Mouse (Mus musculus) induced T-regulatory cell, adult 2 months (primary cell): ENCODE data around the gene Clpx.
"Not testable (repeated sequence)": the region's sequence is repeated elsewhere in the genome, so short reads cannot be mapped to it uniquely, and the experiment has no call there.

Source experiments
- DNase-seq: peaks from one replicate; pipeline ENCODE4 v3.0.0-alpha.2; 2012; ENCODE audit warnings: low read depth

Clpx gene

GRCm38 (mm10) chr9:65292421-65292820, 1.6 kb upstream of the Clpx start:
- peak; percentile 24 for DNase-seq

GRCm38 (mm10) chr9:65293119-65293518, 941 bp upstream of the Clpx start:
- peak; percentile 77 for DNase-seq

DNA sequence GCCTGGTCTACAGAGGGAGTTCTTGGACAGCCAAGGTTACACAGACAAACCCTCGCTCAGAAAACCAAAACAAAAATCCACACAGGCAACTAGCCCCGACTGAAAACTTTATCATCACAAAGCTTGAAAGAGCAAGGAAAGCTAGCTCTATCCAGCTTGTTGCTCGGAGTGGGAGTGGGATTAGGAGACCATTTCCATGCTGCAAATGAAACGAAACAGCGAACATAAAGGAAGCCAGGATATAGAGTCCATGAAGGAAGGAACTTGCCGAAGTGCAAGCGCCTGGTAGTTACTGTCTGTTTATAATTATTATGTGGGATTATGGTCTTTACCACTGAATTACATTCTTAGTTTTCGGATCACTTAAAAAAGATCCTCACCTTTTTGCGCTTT, 484 bp upstream of the Clpx start:
- DNase-seq, result no peak

DNA sequence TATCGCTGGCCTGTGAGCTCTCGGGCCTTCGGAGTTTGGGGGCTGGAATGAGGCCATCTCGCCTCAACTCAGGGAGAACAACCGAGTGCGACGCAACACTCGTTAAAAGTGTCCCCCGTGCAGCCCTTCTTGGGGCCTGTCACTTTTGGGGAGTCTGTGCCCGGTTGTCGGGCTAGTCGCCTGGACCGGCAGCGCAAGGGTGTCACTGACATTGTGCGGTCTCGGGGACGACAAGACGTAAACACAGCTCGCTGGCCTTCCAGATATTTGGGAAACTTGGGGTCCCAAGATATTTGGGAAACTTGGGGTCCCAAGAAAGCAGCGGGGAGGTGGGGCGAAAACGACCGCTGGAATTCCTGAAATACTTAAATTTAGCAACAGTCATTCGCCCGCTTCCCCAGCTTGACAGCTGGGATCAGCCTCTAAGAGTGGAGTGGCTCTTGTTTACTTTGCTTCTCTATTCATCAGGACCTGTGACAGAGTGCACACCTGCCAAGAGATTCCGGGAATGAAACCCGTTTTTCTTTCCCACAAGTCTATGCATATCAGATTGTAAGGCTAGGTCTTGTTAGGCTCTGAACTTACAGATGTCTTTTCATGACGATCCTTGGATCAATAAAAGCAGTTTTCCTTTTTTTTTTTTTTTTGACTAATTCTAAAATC, 787 bp downstream of the Clpx start:
- no peak for DNase-seq

- DNase-seq, result no peak
Measured at GRCm38 (mm10) chr9:65297056-65297455, 3.0 kb downstream of the Clpx start.

- no peak for DNase-seq
Measured at GRCm38 (mm10) chr9:65298761-65299160, 4.7 kb downstream of the Clpx start.

GRCm38 (mm10) chr9:65299650-65300049, 5.6 kb downstream of the Clpx start:
- no peak for DNase-seq

GRCm38 (mm10) chr9:65302327-65302983, 8.4 kb downstream of the Clpx start:
- no peak for DNase-seq

GRCm38 (mm10) chr9:65303586-65303985, 9.5 kb downstream of the Clpx start:
- DNase-seq, result no peak

GRCm38 (mm10) chr9:65304300-65304699, 10.2 kb downstream of the Clpx start:
- no peak for DNase-seq

DNA sequence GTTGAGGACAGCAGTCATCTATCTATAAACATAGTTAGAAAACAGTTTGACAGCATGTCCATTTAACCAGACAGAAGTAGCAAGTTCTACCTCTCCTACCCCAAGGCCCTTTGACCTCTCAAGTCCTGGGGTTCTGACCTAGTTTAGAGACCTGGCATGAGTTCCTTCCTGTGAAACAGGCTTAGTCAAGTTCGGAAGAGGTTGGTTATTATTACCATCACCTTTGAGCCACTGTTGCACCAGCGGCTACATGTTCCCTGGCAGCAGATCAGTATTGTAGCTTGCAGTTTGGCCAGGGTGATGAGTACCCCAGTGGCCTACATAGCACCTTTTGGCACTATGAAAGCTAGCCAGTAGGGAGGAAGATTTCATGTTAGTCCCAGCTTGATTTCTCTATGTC, 12.6 kb downstream of the Clpx start:
- DNase-seq, result no peak

DNA sequence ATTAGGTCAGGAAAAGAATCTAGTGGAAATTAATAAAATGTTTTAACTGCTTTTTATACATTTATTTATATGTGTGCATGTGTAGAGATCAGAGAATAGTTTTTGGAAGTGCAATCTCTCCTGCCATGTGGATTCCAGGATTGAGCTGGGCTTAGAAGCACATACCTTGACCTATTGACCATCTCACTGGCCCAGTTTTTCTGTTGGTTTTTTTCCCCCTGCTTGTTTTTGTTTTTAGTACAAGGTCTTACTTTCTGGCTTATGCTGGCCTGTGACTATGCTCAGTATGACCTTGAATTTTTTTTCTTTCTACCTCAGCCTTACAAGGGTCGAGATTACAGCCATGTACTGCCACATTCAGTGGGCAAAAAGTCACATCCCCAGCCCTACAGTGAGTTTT, 14.0 kb downstream of the Clpx start:
- no peak for DNase-seq

DNA sequence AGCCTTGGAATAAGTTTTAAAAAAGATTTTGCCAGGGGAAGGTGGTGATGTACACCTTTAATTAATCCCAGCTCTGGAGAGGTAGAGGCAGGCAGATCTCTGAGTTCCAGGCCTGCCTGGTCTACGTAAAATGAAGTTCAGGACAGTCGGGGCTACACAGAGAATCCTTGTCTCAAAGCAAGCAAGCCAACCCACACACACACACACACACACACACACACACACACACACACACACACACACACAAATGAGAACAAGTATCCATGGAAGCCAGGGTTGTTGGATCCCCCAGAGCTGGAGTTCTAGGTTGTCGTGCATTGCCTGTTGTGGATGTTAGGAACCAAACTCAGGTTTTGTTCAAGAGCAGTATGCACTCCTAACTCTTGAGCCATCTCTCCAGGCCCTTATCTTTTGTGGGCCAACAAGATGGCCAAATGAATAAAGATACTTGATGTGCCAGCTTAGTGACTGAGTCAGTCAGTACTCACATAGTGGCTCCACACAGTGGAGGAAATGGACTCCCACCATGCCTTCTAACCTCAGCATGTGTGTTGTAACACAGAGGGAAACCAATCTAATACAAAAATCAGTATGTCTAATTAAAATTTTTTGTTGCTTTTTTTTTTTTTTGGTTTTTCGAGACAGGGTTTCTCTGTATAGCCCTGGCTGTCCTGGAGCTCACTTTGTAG, 18.8 kb downstream of the Clpx start:
- peak; percentile 10 for DNase-seq

GRCm38 (mm10) chr9:65313846-65314245, 19.8 kb downstream of the Clpx start:
- no peak for DNase-seq

DNA sequence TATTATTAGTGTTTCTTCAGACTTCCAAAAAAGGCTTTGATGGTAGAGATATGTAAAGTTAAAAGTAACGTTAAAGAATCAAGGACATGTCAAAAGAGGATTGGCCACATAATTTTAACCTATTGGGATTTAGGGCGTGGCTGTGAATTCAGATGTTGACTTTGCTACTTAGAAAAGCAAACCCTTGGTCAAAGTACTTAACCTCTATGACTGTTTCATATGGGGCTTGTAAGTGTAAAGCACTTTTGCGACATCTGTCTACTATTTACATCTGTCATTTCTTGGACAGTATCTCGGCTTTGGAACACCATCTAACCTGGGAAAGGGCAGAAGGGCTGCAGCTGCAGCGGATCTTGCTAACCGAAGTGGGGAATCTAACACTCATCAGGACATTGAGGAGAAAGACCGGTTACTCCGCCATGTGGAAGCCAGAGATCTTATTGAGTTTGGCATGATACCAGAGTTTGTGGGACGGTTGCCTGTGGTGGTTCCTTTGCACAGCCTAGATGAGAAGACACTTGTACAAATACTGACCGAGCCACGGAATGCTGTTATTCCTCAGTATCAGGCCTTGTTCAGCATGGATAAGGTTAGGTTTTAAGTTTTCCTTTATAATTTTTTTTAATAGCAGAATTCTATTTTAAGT, 28.3 kb downstream of the Clpx start:
- no peak for DNase-seq

- no peak for DNase-seq
Measured at GRCm38 (mm10) chr9:65325971-65326370, 31.9 kb downstream of the Clpx start.

DNA sequence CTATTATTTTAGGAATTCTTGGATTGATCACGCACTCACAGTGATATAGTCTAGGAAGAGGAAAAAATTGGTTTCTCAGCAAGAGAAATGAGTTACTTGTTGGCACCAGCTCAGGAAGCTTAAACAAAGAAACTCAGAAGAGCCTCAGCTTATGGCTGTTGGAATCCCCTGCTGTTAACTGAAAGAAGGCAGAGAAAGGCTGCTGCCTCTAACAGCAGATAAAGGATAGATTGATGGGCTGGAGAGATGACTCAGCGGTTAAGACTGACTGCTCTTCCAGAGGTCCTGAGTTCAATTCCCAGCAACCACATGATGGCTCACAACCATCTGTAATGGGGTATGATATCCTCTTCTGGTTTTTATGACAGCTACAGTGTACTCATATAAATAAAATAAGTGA, 33.3 kb downstream of the Clpx start:
- DNase-seq, result no peak

DNA sequence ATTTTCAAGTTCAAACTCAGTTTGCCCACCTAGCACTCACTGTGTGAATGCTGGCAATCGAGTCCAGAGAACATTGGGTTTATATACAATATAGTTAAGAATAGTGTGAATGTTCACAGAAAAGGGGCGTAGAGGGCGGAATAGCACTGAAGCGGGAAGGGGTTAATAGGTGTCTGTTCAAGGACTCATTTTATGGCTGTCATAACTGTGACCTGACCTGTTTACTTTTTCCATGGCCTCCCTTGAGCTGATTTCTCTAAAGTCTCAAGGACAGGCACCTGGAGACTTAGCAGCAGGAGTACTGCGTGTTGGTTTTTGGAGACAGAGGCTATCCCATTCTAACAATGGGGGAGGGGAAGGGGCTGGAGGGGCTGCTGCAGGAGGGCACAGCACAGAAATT, 39.9 kb downstream of the Clpx start:
- no peak for DNase-seq

- DNase-seq, result no peak
Measured at GRCm38 (mm10) chr9:65339146-65339545, 45.1 kb downstream of the Clpx start.

- no peak for DNase-seq
Measured at GRCm38 (mm10) chr9:65340414-65340813, 46.4 kb downstream of the Clpx start.

GRCm38 (mm10) chr9:65345439-65345838, 51.4 kb downstream of the Clpx start:
- not testable (repeated sequence) for DNase-seq

DNA sequence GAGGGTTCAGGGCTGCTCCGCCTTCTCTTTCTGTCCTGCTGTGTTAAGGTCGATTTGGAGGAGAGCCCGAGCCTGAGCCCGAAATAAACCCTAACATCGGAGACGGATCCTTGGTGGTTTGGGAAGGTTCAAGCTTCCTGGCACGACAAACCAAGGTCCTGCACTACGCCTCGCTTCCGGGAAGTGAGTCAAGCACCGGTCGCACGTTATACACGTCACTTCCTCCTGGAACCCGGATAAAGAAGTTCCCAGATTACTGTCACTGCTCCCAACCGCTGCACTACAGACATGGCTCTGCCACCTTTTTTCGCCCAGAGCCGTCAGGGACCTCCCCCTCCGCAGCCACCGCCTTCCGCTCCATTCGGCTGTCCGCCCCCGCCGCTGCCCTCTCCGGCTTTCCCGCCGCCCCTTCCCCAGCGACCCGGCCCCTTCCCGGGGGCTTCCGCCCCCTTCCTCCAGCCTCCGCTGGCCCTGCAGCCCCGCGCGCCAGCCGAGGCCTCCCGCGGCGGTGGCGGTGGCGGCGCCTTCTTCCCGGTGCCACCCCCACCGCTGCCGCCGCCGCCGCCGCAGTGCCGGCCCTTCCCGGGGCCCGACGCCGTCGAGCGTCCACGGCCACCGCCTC, 51.9 kb downstream of the Clpx start, which contains the start of gene Pdcd7:
TSS of gene Pdcd7 (plus strand) at position 251 of the 622 bp plus-strand sequence.
- peak; percentile 97 for DNase-seq
